Mouse (Mus musculus): Measurements from ENCODE around the gene Zswim9. TPM values are rescaled to one million over a fixed set of nuclear protein-coding genes. Genes with fewer than 3 reads are reported as not detected.

The Zswim9 gene
- polyA plus RNA-seq, 1 experiment from 2014 or later, result 18.0 TPM

- Histone ChIP-seq H3K4me1 (no peaks in the 10 kb centered on the region), H3K27ac (no peak overlapping the region), H3K27me3 (replicated peaks) (no peaks in the 10 kb centered on the region), H3K4me3 (no peak overlapping the region), H3K9me3 (no peaks in the 10 kb centered on the region), H3K9ac (no peak overlapping the region), H3K36me3 (replicated peaks) (no peaks in the 10 kb centered on the region), H3K4me2 (no peak overlapping the region)
- WGBS, result 54% methylated on average over 50 of the region's 50 CpGs
- ATAC-seq (replicated peaks), result peak; percentile 53; the same call in 1 of the 2 replicates
Observed at GRCm38 (mm10) chr7:13260746-13261700, 17.5 kb downstream of the Zswim9 start.

- no peak for ATAC-seq (replicated peaks)
- Histone ChIP-seq H3K4me1 (no peaks in the 10 kb centered on the region), H3K9me3 (no peaks in the 10 kb centered on the region), H3K27me3 (replicated peaks) (no peaks in the 10 kb centered on the region), H3K27ac (no peak within 1 kb of the TSS), H3K9ac (no peak within 1 kb of the TSS), H3K4me3 (no peak within 1 kb of the TSS), H3K4me2 (no peak within 1 kb of the TSS), H3K36me3 (replicated peaks) (no peaks in the 10 kb centered on the region)
Observed at GRCm38 (mm10) chr7:13212720-13213119, 65.8 kb downstream of the Zswim9 start, which contains the start of gene Vmn1r89. Vmn1r89 (plus strand) TSS chr7:13213020.

Other genes starting within 250 kb of the Zswim9 start
- 188 TPM in 2 replicates for gene Chmp2a, start 243.9 kb downstream of the Zswim9 start, polyA plus RNA-seq (2015; fragmentation: Nextera tagmentation; extraction: Ambion mirVana)
- 141 and 162 TPM in 2 replicates for gene Ube2m, start 240.4 kb downstream of the Zswim9 start, polyA plus RNA-seq (2015; fragmentation: Nextera tagmentation; extraction: Ambion mirVana)
- gene Mzf1, start 224.0 kb downstream of the Zswim9 start, polyA plus RNA-seq (2015; fragmentation: Nextera tagmentation; extraction: Ambion mirVana), result 10.7 and 11.4 TPM in 2 replicates
- 0.13 and 0.19 TPM in 2 replicates for gene Vmn1r85, start 183.5 kb downstream of the Zswim9 start, polyA plus RNA-seq (2015; fragmentation: Nextera tagmentation; extraction: Ambion mirVana)
- gene Vmn1r86, start 158.8 kb downstream of the Zswim9 start, polyA plus RNA-seq (2015; fragmentation: Nextera tagmentation; extraction: Ambion mirVana), result not detected in 2 replicates
- gene Vmn1r87, start 138.6 kb downstream of the Zswim9 start, polyA plus RNA-seq (2015; fragmentation: Nextera tagmentation; extraction: Ambion mirVana), result not detected in 2 replicates
- gene Vmn1r88, start 119.2 kb downstream of the Zswim9 start, polyA plus RNA-seq (2015; fragmentation: Nextera tagmentation; extraction: Ambion mirVana), result not detected in 2 replicates
- gene Vmn1r89, start 65.7 kb downstream of the Zswim9 start, polyA plus RNA-seq (2015; fragmentation: Nextera tagmentation; extraction: Ambion mirVana), result not detected in 2 replicates
- 34.6 and 36.8 TPM in 2 replicates for gene Lig1, start 1.4 kb downstream of the Zswim9 start, polyA plus RNA-seq (2015; fragmentation: Nextera tagmentation; extraction: Ambion mirVana)
- gene Pla2g4c, start 45.9 kb upstream of the Zswim9 start, polyA plus RNA-seq (2015; fragmentation: Nextera tagmentation; extraction: Ambion mirVana), result 1.0 and 1.3 TPM in 2 replicates
- 0.24 and 0.31 TPM in 2 replicates for gene Cabp5, start 119.4 kb upstream of the Zswim9 start, polyA plus RNA-seq (2015; fragmentation: Nextera tagmentation; extraction: Ambion mirVana)
- not detected in 2 replicates for gene Bsph1, start 172.1 kb upstream of the Zswim9 start, polyA plus RNA-seq (2015; fragmentation: Nextera tagmentation; extraction: Ambion mirVana)